Mouse (Mus musculus): ENCODE measurements at regions not wholly inside any gene's neighbourhood (a gene's known extent, or its start where the extent isn't known, plus 50 kb on each side); places are given as distances from the start of the nearest gene placed in this dataset.
A peak's percentile ranks its signal among the peaks of the same experiment; 100 is the strongest.

DNA sequence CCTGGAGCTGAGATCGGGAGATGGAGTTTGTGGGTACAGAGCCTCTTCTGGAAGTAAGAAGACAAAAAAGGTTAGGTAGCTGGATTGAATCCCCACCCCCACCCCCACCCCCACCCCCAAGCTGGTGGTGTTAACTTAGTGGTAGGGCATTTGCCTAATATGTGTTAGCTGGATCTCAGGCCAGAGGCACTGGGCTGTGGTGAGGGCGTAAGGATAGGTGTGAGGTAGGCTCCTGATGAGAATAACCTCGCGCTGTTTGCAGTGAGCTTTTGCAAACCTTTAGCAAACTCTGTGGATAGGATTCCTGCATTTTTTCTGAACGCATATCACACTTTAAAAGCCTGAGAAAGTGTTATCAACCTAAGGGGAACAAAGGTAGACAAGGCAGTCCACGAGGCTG is 132.3 kb downstream of the Ly86 start:
- H3K4me3 ChIP-seq (ENCODE audit: low read depth, low read length): no peak overlapping the region
- no peaks in the 10 kb centered on the region for H3K9me3 ChIP-seq (ENCODE audit: low read length)
- ATAC-seq (ENCODE audit: low FRiP score): no peak
- H3K4me1 ChIP-seq (ENCODE audit: insufficient read depth, low read length): peaks cover 3% of the 10 kb centered on the region; the same call in 1 of the 2 replicates
- DNase-seq (ENCODE audit: low spot score): no peak
- no peak overlapping the region for H3K9ac ChIP-seq (replicated peaks; ENCODE audit: low read length, poor library complexity, severe bottlenecking)
- 26% methylated on average over 6 of the region's 6 CpGs for WGBS
- H3K4me2 ChIP-seq (ENCODE audit: low read depth, low read length, poor library complexity, severe bottlenecking): peak overlapping the region; percentile 45
- TF ChIP-seq CTCF (IDR thresholded peaks at IDR 0.05): no peak
- H3K36me3 ChIP-seq (ENCODE audit: insufficient read depth, low read length): no peaks in the 10 kb centered on the region
- H3K27me3 ChIP-seq (ENCODE audit: insufficient read depth, low read length): peaks cover 3% of the 10 kb centered on the region; the same call in 1 of the 2 replicates
- H3K27ac ChIP-seq (ENCODE audit: low read depth, low read length): no peak overlapping the region

DNA sequence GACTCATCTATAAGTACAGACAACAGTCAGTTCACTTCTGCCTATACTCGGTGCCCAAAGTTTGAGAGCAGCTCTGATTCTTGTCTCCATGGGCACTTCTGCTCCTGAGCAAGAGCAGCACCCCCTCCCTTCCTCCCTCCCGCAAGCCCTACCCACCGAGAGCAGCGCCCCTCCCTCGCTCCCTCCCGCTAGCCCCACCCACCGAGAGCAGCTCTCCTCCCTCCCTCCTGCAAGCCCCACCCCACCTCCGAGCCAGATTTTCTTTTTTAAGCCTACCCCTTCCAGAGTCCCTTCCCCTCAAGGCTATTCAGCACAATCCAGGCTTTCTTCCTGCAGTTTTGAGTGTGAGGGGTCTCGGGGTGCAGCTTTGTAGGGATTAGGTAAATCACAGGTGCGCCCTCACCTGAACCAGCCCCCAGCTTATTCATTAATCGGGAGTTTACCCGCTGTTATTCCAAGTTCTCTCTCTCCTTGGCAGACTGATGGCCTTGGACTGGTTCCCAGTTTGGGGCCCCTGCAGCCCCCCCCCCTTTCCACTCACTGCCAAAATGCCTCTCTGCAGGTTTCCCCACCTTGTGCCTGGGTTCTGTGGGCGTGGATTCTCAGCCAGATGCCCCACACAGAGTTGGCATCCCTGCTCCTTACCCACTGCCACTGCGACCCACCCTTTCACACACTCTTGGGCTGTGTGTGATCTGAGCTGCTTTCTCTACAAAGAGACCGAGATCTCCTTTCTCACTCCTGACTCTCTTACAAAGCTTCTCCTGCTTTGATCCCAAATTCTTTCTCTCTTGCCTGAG is 132.9 kb downstream of the Ly86 start:
- peaks cover 4% of the 10 kb centered on the region; the same call in 1 of the 2 replicates for H3K4me1 ChIP-seq (ENCODE audit: insufficient read depth, low read length)
- no peaks in the 10 kb centered on the region for H3K9me3 ChIP-seq (ENCODE audit: low read length)
- DNase-seq (ENCODE audit: low spot score) (peak; percentile 58), ATAC-seq (ENCODE audit: low FRiP score) (peak; percentile 48)
- under 1% methylated on average over 14 of the region's 15 CpGs for WGBS
- TF ChIP-seq CTCF (IDR thresholded peaks at IDR 0.05): no peak
- H3K9ac ChIP-seq (replicated peaks; ENCODE audit: low read length, poor library complexity, severe bottlenecking): 0 out of 2 replicates have a peak overlapping the region, but pooled peaks have one; percentile 13
- no peaks in the 10 kb centered on the region for H3K36me3 ChIP-seq (ENCODE audit: insufficient read depth, low read length)
- no peak overlapping the region; the same call in 1 of the 2 replicates for H3K27ac ChIP-seq (ENCODE audit: low read depth, low read length)
- peak overlapping the region; percentile 45 for H3K4me2 ChIP-seq (ENCODE audit: low read depth, low read length, poor library complexity, severe bottlenecking)
- H3K27me3 ChIP-seq (ENCODE audit: insufficient read depth, low read length): peaks cover 3% of the 10 kb centered on the region; the same call in 1 of the 2 replicates
- 0 out of 2 replicates have a peak overlapping the region, but pooled peaks have one; percentile 9 for H3K4me3 ChIP-seq (ENCODE audit: low read depth, low read length)

DNA sequence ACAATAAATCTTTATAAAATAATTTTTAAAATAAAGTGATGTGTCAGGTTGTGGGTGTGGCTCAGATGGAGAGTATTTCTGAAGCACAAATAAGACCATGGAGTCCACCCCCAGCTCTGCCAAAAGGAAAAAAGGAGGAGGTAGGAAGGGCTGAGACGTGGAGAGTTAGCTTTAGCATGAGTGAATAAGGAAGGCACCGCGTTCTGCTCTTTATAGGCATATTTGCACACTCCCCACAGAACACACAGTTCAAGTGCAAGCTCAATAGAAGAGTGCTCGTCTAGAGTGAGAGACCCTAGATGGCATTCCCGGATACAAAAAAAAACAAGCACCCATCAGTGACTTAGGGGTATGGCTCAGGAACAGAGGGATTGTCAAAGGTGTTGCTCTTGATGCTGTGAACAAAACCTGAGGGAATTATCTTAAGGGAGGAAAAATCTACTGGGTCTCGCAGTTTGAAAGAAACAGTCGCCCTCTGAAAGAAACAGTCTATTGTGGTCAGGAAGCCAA is 134.2 kb downstream of the Ly86 start:
- Histone ChIP-seq H3K4me2 (ENCODE audit: low read depth, low read length, poor library complexity, severe bottlenecking) (no peak overlapping the region), H3K9ac (replicated peaks; ENCODE audit: low read length, poor library complexity, severe bottlenecking) (no peak overlapping the region), H3K36me3 (ENCODE audit: insufficient read depth, low read length) (no peaks in the 10 kb centered on the region), H3K4me1 (ENCODE audit: insufficient read depth, low read length) (peaks cover 11% of the 10 kb centered on the region; the same call in 1 of the 2 replicates), H3K27ac (ENCODE audit: low read depth, low read length) (no peak overlapping the region), H3K9me3 (ENCODE audit: low read length) (no peaks in the 10 kb centered on the region), H3K4me3 (ENCODE audit: low read depth, low read length) (no peak overlapping the region), H3K27me3 (ENCODE audit: insufficient read depth, low read length) (peaks cover 3% of the 10 kb centered on the region; the same call in 1 of the 2 replicates)
- TF ChIP-seq CTCF (IDR thresholded peaks at IDR 0.05): no peak
- DNase-seq (ENCODE audit: low spot score): no peak
- WGBS: 89% methylated on average over 7 of the region's 7 CpGs
- no peak for ATAC-seq (ENCODE audit: low FRiP score)

DNA sequence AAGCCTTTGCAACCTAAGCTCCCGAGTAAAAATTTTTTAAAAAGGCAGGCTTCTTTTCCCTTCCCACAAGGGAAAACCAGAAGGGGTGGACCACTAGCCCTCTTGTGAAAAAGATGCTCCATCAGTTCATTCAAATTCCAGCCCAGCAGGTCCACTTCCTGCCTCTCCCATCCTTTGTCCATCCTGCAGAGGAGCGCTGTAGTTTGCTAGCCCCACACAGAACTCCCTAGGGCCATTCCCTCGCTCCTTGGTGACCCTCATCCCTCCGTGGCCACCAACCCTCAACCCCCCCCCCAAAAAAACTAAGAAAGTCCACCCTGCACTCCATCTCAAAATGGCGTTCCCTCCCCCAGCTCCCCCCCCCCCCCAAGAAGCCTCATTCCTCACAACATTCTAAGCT is 136.5 kb downstream of the Ly86 start:
- no peak for ATAC-seq (ENCODE audit: low FRiP score)

DNA sequence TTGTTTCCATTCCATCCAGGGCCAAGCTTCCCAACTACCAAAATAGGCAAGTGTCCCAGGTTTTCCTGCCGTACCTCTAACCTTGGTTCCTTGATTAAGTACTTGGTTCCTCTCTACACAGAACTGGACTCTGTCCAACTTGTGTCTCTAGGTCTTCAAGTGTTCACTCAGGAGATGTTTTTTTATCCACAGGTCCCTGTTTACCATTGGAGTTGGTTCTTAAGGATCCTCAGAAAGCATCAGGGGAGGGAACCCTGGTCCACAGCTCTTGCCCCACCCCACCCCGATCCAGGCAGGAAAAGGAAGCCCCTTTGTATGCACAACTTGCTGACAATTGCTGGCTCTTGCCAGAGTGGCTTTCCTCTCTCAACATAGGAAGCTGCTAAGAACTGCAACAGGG is 137.0 kb downstream of the Ly86 start:
- 46% methylated on average over 2 of the region's 2 CpGs for WGBS
- no peak for TF ChIP-seq CTCF (IDR thresholded peaks at IDR 0.05)
- peaks cover 3% of the 10 kb centered on the region; the same call in 1 of the 2 replicates for H3K27me3 ChIP-seq (ENCODE audit: insufficient read depth, low read length)
- H3K9ac ChIP-seq (replicated peaks; ENCODE audit: low read length, poor library complexity, severe bottlenecking): no peak overlapping the region
- H3K27ac ChIP-seq (ENCODE audit: low read depth, low read length): peak overlapping the region; percentile 71; the same call in 1 of the 2 replicates
- no peak overlapping the region for H3K4me2 ChIP-seq (ENCODE audit: low read depth, low read length, poor library complexity, severe bottlenecking)
- no peaks in the 10 kb centered on the region for H3K36me3 ChIP-seq (ENCODE audit: insufficient read depth, low read length)
- H3K4me1 ChIP-seq (ENCODE audit: insufficient read depth, low read length): peaks cover 11% of the 10 kb centered on the region; the same call in 1 of the 2 replicates
- DNase-seq (ENCODE audit: low spot score) (no peak), ATAC-seq (ENCODE audit: low FRiP score) (no peak)
- H3K4me3 ChIP-seq (ENCODE audit: low read depth, low read length): no peak overlapping the region
- no peaks in the 10 kb centered on the region for H3K9me3 ChIP-seq (ENCODE audit: low read length)

More for the DNA sequence above, 136.5 kb downstream of the Ly86 start:
- Histone ChIP-seq H3K27me3 (ENCODE audit: insufficient read depth, low read length) (peaks cover 3% of the 10 kb centered on the region; the same call in 1 of the 2 replicates), H3K4me3 (ENCODE audit: low read depth, low read length) (no peak overlapping the region), H3K4me1 (ENCODE audit: insufficient read depth, low read length) (peaks cover 11% of the 10 kb centered on the region; the same call in 1 of the 2 replicates), H3K4me2 (ENCODE audit: low read depth, low read length, poor library complexity, severe bottlenecking) (no peak overlapping the region), H3K36me3 (ENCODE audit: insufficient read depth, low read length) (no peaks in the 10 kb centered on the region), H3K27ac (ENCODE audit: low read depth, low read length) (no peak overlapping the region), H3K9me3 (ENCODE audit: low read length) (no peaks in the 10 kb centered on the region), H3K9ac (replicated peaks; ENCODE audit: low read length, poor library complexity, severe bottlenecking) (no peak overlapping the region)
- TF ChIP-seq CTCF (IDR thresholded peaks at IDR 0.05): no peak
- 46% methylated on average over 5 of the region's 5 CpGs for WGBS
- no peak for DNase-seq (ENCODE audit: low spot score)

DNA sequence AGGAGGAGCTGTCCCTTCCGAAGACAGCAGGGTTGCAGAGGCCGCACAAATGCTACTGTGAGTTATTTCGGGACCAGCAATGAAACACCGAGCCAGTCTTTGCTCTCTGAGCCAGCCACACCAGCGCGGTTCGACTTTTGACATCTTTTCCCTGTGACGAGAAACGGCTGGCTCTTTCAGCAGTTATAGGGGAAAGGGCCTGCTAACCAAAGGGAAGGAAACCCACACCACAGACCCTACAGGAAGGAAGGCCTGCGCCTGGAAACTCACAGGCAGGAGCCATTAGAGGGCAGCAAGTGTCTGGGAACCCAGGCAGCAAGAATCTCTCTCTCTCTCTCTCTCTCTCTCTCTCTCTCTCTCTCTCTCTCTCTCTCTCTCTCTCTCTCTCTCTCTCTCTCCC is 137.6 kb downstream of the Ly86 start:
- 18% methylated on average over 10 of the region's 10 CpGs for WGBS
- Histone ChIP-seq H3K27ac (ENCODE audit: low read depth, low read length) (peak overlapping the region; percentile 71), H3K9ac (replicated peaks; ENCODE audit: low read length, poor library complexity, severe bottlenecking) (no peak overlapping the region), H3K27me3 (ENCODE audit: insufficient read depth, low read length) (no peaks in the 10 kb centered on the region; the same call in 1 of the 2 replicates), H3K9me3 (ENCODE audit: low read length) (no peaks in the 10 kb centered on the region), H3K4me3 (ENCODE audit: low read depth, low read length) (no peak overlapping the region), H3K36me3 (ENCODE audit: insufficient read depth, low read length) (no peaks in the 10 kb centered on the region), H3K4me2 (ENCODE audit: low read depth, low read length, poor library complexity, severe bottlenecking) (peak overlapping the region; percentile 39; the same call in 1 of the 2 replicates), H3K4me1 (ENCODE audit: insufficient read depth, low read length) (peaks cover 11% of the 10 kb centered on the region; the same call in 1 of the 2 replicates)
- DNase-seq (ENCODE audit: low spot score) (peak; percentile 83), ATAC-seq (ENCODE audit: low FRiP score) (peak; percentile 77)
- peak; percentile 77 for TF ChIP-seq CTCF (IDR thresholded peaks at IDR 0.05)
